Mouse (Mus musculus) kidney, adult 2 months (tissue): ENCODE results near the gene Ntsr1. TPM values are rescaled to one million over a fixed set of nuclear protein-coding genes. Genes with fewer than 3 reads are reported as not detected.

Experiments used
- DNase-seq: peaks from one replicate; pipeline ENCODE4 v3.0.0; 2021
- H3K27ac ChIP-seq: fragments of 200-500 bp; 2 replicates; pipeline ENCODE4 v1.5.1; 2012; ENCODE audit warnings: low read depth, low read length, control low read depth, inconsistent platforms; ENCODE audit not compliant: insufficient read depth
- H3K27me3 ChIP-seq: fragments of 200-500 bp; replicated peaks from 2 replicates; pipeline ENCODE4 v1.6.1; 2012; ENCODE audit warnings: mild to moderate bottlenecking, moderate library complexity, low read length, inconsistent platforms; ENCODE audit not compliant: control insufficient read depth, insufficient read depth
- H3K36me3 ChIP-seq: fragments of 200-500 bp; 2 replicates; pipeline ENCODE4 v1.6.1; 2012; ENCODE audit warnings: mild to moderate bottlenecking, moderate library complexity, low read length, inconsistent platforms; ENCODE audit not compliant: control insufficient read depth, insufficient read depth
- H3K4me1 ChIP-seq: fragments of 200-500 bp; 2 replicates; pipeline ENCODE4 v1.6.1; 2011; ENCODE audit warnings: low read length; ENCODE audit not compliant: control insufficient read depth, insufficient read depth
- H3K4me3 ChIP-seq: fragments of 200-500 bp; 2 replicates; pipeline ENCODE4 v1.5.1; 2011; ENCODE audit warnings: mild to moderate bottlenecking, low read depth, low read length, control low read depth; ENCODE audit not compliant: insufficient read depth
- CTCF ChIP-seq: fragments of 200-500 bp; conservative IDR thresholded peaks from 2 replicates; pipeline ENCODE4 v1.5.1; 2011; ENCODE audit warnings: low read depth, mild to moderate bottlenecking, control low read depth, low read length, moderate library complexity, mixed read lengths; ENCODE audit not compliant: insufficient read depth, insufficient read length
- POLR2A ChIP-seq: fragments of 200-500 bp; IDR thresholded peaks from one replicate; pipeline ENCODE4 v1.6.1; 2011; ENCODE audit warnings: low read depth, low read length, control low read depth
- WGBS: fragments of 180-500 bp; shearing (Covaris S2); methylation state at CpG from one replicate; pipeline ENCODE4 v1.1.7; 2018; 5-methylcytosine and 5-hydroxymethylcytosine counted together
- polyA plus RNA-seq: library from polyadenylated mRNA; depleted of rRNA; stranded (reverse); fragments of >200 nt; gene quantifications from 2 replicates; pipeline ENCODE4 v1.2.3, GENCODE M21; 2012

The Ntsr1 gene
- polyA plus RNA-seq, 1 experiment: not detected

DNA sequence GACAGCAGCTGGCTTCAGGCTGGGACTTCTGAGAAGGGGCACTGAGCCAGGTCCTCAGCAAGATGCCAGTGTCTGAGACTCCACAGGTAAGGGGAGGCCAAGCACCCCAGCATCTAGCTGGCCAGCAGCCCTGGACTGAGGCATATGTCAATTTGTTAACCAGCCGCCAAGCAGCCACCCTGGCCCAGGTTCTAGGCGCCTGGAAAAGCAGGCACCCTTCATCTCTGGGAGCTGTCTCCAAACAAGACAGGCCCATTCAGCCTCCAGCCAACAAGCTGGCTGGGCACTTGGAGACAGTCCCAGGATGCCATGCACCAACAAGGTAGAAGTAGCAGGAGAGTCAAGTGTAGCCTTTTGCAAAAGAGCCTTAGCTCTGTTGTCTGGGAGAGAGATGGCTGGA lies 43.9 kb downstream of the Ntsr1 start:
- TF ChIP-seq POLR2A (no peak), CTCF (no peak)
- Histone ChIP-seq H3K36me3 (no peaks in the 10 kb centered on the region), H3K4me1 (no peaks in the 10 kb centered on the region), H3K27ac (no peak overlapping the region), H3K27me3 (no peaks in the 10 kb centered on the region), H3K4me3 (no peak overlapping the region)
- WGBS: 89% methylated on average over 2 of the region's 2 CpGs
- no peak for DNase-seq

DNA sequence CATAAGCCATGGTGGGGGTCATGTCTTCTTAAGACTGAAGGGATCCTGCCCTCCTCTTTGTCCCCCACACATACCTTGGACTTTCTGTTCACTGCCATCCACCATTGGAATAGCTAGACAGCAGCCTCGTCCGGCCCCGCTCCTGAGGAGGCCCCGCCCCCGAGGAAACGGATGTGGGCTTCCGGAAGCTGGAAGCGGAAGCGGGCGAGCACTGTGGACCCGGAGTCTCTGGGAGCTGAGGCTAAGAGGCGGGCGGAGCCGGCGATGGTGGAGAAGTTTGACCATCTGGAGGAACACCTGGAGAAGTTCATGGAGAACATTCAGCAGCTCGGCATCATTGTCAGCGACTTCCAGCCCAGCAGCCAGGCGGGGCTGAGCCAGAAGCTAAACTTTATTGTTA lies 45.3 kb downstream of the Ntsr1 start:
- H3K4me1 ChIP-seq: no peaks in the 10 kb centered on the region
- no peaks in the 10 kb centered on the region for H3K36me3 ChIP-seq
- H3K4me3 ChIP-seq: no peak overlapping the region
- DNase-seq: no peak
- WGBS: 74% methylated on average over 18 of the region's 18 CpGs
- H3K27ac ChIP-seq: no peak overlapping the region
- no peaks in the 10 kb centered on the region for H3K27me3 ChIP-seq
- no peak for TF ChIP-seq POLR2A
- TF ChIP-seq CTCF: no peak

DNA sequence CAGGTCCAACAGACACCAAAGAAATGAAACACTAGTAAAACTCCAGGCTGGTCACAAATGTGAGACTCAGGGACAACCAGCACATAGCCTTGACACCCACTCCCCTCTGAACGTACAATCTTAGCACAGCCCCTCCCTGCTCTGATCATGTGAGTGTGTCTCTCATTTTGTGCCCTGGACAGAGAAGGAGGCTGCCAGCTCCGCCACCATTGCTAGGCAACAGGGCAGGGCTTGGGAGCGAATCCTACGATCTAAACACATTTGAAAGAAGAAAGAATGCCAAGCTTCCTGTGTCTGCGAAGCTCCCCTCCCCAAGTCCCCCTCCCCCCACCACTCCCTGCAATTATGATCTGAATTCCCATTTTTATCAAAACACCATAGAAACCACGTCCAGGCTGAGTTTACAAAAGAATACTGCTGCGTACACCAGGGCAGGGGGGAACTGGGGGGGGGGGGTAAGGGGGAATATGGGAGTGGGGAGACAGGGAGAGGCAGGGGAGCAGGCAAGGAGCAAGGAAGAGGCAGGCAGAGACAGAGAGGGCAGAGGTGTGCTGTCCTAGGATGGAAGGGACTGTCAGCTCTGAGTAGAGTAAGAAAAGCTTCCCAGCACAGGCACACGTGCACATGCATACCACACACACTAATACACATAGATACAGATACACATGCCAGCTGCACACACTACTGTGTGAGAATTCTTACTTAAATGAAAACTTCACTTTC lies 47.8 kb downstream of the Ntsr1 start:
- no peak overlapping the region for H3K27ac ChIP-seq
- no peaks in the 10 kb centered on the region for H3K4me1 ChIP-seq
- DNase-seq: no peak
- no peaks in the 10 kb centered on the region for H3K27me3 ChIP-seq
- H3K36me3 ChIP-seq: no peaks in the 10 kb centered on the region
- TF ChIP-seq POLR2A (no peak), CTCF (no peak)
- 34% methylated on average over 8 of the region's 8 CpGs for WGBS
- no peak overlapping the region for H3K4me3 ChIP-seq

DNA sequence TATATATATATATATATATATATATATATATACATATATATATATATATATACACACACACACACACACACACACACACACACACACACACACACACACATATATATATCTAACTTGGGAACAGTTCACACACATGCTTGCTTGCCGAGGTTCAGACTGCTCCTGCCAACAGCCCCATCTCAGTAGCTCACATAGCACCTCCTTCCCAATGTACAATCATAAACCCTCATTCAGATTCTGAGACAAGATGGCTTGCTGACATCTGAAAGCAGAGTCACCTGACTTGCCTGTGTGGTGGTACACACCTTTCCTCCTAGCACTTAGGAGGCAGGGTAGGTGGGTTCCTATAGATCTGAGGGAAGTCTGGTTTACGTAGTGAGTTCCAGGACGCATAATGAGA lies 52.6 kb downstream of the Ntsr1 start:
- TF ChIP-seq CTCF (no peak), POLR2A (no peak)
- DNase-seq: no peak
- no peak overlapping the region for H3K27ac ChIP-seq
- 84% methylated on average over 3 of the region's 3 CpGs for WGBS
- no peak overlapping the region for H3K4me3 ChIP-seq
- H3K36me3 ChIP-seq: no peaks in the 10 kb centered on the region
- no peaks in the 10 kb centered on the region for H3K27me3 ChIP-seq
- H3K4me1 ChIP-seq: no peaks in the 10 kb centered on the region

DNA sequence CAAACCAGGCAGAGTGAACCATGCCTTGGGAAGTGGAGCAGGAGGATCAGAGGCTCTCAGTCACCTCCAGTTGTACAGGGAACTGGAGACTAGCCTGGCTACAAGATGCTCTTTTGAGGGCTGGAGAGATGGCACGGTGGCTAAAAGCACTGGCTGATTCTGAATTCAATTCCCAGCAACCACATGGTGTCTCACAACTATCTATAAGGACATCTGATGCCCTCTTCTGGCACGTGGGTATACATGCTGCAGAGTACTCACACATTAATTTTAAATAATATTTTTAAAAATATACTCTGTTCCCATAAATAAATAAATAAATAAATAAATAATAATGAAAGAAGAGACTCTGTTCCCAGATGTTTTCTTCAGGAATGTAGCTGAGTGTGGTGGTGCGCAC lies 55.4 kb downstream of the Ntsr1 start:
- Histone ChIP-seq H3K4me1 (no peaks in the 10 kb centered on the region), H3K36me3 (no peaks in the 10 kb centered on the region), H3K4me3 (no peak overlapping the region), H3K27ac (no peak overlapping the region), H3K27me3 (no peaks in the 10 kb centered on the region)
- DNase-seq: no peak
- WGBS: 70% methylated on average over 3 of the region's 3 CpGs
- TF ChIP-seq CTCF (no peak), POLR2A (no peak)

DNA sequence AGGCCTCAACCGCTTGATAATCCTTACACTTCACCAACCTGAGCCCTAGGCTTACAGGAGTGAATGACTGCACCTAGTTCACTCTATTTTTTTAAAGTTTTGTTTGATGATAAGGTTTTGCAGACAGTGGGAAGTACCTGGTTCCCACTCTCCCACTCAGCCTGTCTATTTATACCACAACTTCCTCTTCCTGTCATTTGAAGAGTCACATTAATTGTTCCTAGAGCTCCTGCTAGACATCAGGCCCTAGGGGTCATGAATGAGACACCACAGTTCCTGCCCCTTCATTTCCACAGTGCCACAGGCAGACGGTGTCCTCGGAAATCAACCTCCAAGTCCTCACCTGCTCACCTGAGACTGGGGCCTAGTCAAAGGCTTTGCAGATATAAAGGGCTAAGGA lies 56.7 kb downstream of the Ntsr1 start:
- Histone ChIP-seq H3K27me3 (no peaks in the 10 kb centered on the region), H3K4me1 (no peaks in the 10 kb centered on the region), H3K36me3 (no peaks in the 10 kb centered on the region), H3K4me3 (no peak overlapping the region), H3K27ac (no peak overlapping the region)
- TF ChIP-seq CTCF: no peak
- TF ChIP-seq POLR2A: no peak
- no peak for DNase-seq
- 57% methylated on average over 3 of the region's 3 CpGs for WGBS

DNA sequence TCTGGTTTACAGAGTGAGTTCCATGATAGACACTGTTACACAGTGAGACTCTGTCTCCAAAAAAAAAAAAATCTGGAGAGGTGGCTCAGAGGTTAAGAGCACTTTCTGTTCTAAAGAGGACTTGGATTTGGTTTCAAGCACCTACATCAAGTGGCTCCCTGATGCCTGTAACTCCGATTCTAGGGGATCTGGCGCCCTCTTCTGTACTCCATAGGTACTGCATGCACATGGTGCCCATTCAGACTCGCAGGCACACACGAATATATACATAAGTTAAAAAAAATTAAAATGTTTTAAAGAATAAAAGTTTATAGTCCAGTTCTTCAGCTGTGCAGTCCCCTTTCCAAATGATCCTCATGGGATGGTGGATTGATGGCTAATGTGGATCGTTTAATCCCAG lies 60.5 kb downstream of the Ntsr1 start:
- TF ChIP-seq CTCF (peak; percentile 56), POLR2A (no peak)
- DNase-seq: no peak
- 57% methylated on average over 5 of the region's 5 CpGs for WGBS
- Histone ChIP-seq H3K27ac (no peak overlapping the region), H3K4me1 (no peaks in the 10 kb centered on the region), H3K4me3 (no peak overlapping the region), H3K36me3 (no peaks in the 10 kb centered on the region), H3K27me3 (no peaks in the 10 kb centered on the region)

DNA sequence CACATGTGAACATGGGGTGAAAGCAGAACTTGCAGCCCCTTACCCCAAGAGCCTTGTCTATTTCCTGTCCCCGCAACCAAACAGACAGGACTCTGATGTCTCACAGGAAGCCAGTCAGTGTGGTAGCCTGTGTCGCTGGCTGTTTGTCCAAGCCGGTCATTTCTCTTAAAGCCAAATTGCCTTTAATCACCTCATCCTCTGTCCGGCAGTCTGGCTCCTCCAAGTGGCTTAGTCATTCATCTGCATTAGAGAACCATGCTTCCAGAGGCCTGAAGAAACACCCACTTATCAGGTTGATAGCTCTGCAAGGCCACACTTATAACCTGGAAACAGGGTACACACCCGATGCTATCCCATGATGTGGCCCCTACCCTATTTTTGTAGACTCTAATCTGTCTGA lies 62.4 kb downstream of the Ntsr1 start:
- Histone ChIP-seq H3K4me3 (no peak overlapping the region), H3K27me3 (no peaks in the 10 kb centered on the region), H3K36me3 (no peaks in the 10 kb centered on the region), H3K4me1 (no peaks in the 10 kb centered on the region), H3K27ac (no peak overlapping the region)
- WGBS: 43% methylated on average over 5 of the region's 5 CpGs
- TF ChIP-seq POLR2A (no peak), CTCF (no peak)
- DNase-seq: no peak
